Mouse (Mus musculus): ENCODE measurements at regions not wholly inside any gene's neighbourhood (a gene's known extent, or its start where the extent isn't known, plus 50 kb on each side); places are given as distances from the start of the nearest gene placed in this dataset.

GRCm38 (mm10) chr4:153068484-153069033, 414.1 kb downstream of the Ajap1 start:
- ATAC-seq: no peak
- 80% methylated on average over 12 of the region's 12 CpGs for WGBS
- no peak overlapping the region for H3K9ac ChIP-seq
- H3K4me1 ChIP-seq (replicated peaks): no peaks in the 10 kb centered on the region
- no peak overlapping the region for H3K27ac ChIP-seq
- no peaks in the 10 kb centered on the region for H3K9me3 ChIP-seq
- no peaks in the 10 kb centered on the region for H3K36me3 ChIP-seq
- no peak overlapping the region for H3K4me2 ChIP-seq (replicated peaks)
- H3K4me3 ChIP-seq (replicated peaks): no peak overlapping the region
- H3K27me3 ChIP-seq (replicated peaks): no peaks in the 10 kb centered on the region

DNA sequence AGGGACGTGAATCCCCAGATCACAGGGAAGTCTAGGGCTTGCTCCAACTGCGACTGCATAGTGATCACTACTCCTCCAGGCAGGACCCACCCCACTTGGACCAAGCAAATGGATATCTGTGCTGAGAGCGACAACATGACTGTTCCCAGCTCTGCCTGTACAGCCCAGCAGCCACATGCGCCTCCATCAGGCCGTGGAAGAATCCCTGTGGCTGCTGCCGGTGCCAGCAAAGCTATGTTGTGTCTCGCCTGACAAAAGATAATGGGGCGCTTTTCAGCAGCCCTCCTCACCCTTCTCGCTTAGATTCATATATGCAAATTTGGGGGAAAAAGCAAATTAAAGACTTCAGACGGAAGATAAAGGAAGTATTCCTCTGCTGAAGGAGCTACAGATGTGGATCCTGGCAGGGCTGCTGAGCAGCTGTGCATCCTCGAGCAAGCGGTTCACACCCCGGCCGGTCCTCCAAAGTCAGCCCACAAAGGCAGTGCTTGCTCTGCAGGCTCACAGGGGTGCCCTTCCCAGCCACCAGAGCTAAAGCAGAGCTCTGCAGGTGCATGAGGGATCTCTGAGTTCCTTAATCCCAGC, 418.5 kb downstream of the Ajap1 start:
- H3K9me3 ChIP-seq: no peaks in the 10 kb centered on the region
- no peak overlapping the region for H3K27ac ChIP-seq
- WGBS: 74% methylated on average over 14 of the region's 14 CpGs
- no peaks in the 10 kb centered on the region for H3K27me3 ChIP-seq (replicated peaks)
- H3K4me2 ChIP-seq (replicated peaks): no peak overlapping the region
- H3K9ac ChIP-seq: no peak overlapping the region
- no peak overlapping the region for H3K4me3 ChIP-seq (replicated peaks)
- H3K36me3 ChIP-seq: no peaks in the 10 kb centered on the region
- ATAC-seq: no peak
- no peaks in the 10 kb centered on the region for H3K4me1 ChIP-seq (replicated peaks)

DNA sequence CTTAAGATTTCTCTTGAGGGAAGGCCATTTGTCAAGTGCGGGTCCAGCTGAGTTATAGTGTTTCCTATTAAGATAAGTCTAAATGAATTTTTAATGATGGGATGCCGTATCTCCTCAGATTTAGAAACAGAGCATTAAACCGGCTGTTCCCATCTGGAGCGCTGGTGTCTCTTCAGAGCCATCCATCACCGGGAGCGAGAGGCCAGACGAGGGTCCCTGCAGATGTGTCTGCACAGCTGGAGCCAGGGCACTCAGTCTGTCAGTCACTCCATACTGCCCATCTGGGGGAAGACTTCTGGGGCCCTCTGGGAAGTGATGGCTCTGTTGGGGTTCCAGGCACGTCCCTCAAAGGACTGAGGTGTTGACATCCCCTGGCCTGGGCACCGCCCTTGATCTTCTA, 419.2 kb downstream of the Ajap1 start:
- Histone ChIP-seq H3K4me1 (replicated peaks) (no peaks in the 10 kb centered on the region), H3K4me3 (replicated peaks) (no peak overlapping the region), H3K36me3 (no peaks in the 10 kb centered on the region), H3K27me3 (replicated peaks) (no peaks in the 10 kb centered on the region), H3K9ac (no peak overlapping the region), H3K4me2 (replicated peaks) (no peak overlapping the region), H3K27ac (no peak overlapping the region), H3K9me3 (no peaks in the 10 kb centered on the region)
- ATAC-seq: no peak
- 59% methylated on average over 9 of the region's 9 CpGs for WGBS

DNA sequence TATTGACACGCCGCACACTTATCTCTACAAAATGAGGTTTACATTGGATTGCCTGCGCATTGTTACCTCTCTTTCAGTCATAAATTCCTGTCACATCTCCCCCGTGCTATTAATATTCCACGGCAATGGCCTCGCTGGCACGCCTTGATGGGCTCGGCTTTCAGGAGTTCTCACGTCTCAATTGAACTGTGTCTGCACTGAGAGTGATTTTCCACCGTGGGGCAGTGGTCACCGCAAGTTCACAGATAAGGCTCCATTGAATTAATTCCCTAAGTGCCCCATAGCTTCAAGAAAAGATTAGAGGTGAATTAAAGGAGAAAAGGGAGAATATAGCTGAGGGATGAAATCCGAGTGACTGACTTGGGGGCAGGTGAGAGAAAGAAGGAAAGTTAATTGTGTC, 424.5 kb downstream of the Ajap1 start:
- Histone ChIP-seq H3K27ac (no peak overlapping the region), H3K9me3 (no peaks in the 10 kb centered on the region), H3K4me2 (replicated peaks) (no peak overlapping the region), H3K27me3 (replicated peaks) (no peaks in the 10 kb centered on the region), H3K4me1 (replicated peaks) (no peaks in the 10 kb centered on the region), H3K9ac (no peak overlapping the region), H3K4me3 (replicated peaks) (no peak overlapping the region), H3K36me3 (no peaks in the 10 kb centered on the region)
- no peak for ATAC-seq
- WGBS: 66% methylated on average over 12 of the region's 12 CpGs

GRCm38 (mm10) chr4:153023711-153024110, 458.9 kb downstream of the Ajap1 start:
- ATAC-seq: no peak

DNA sequence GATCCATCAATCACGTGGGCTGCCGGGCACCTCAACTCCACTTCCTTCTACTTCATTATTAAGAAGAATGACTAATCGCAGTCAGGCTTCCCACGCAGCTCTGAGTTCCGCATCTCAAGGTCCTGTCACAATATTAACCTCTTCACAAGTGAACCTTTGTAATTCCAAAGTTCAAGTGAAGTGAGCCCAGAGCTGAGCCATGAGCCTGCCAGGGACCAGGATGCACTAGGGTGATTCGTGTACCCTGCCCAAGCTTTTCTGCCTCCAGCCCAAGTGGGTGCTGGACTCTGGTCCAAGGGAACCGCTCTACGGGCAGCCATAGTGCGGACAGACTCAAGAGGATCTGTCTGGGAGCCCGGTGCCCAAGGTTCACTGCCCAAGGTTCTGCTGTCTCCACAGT, 463.4 kb downstream of the Ajap1 start:
- Histone ChIP-seq H3K27me3 (replicated peaks) (no peaks in the 10 kb centered on the region), H3K4me1 (replicated peaks) (no peaks in the 10 kb centered on the region), H3K36me3 (no peaks in the 10 kb centered on the region), H3K9ac (no peak overlapping the region), H3K4me2 (replicated peaks) (no peak overlapping the region), H3K4me3 (replicated peaks) (no peak overlapping the region), H3K9me3 (no peaks in the 10 kb centered on the region), H3K27ac (no peak overlapping the region)
- ATAC-seq: no peak
- whole genome bisulfite sequencing: 74% methylated on average over 10 of the region's 10 CpGs

More at GRCm38 (mm10) chr4:153023711-153024110, 458.9 kb downstream of the Ajap1 start:
- H3K4me3 ChIP-seq (replicated peaks): no peak overlapping the region
- no peak overlapping the region for H3K4me2 ChIP-seq (replicated peaks)
- H3K27me3 ChIP-seq (replicated peaks): no peaks in the 10 kb centered on the region
- H3K4me1 ChIP-seq (replicated peaks): no peaks in the 10 kb centered on the region
- H3K9me3 ChIP-seq: no peaks in the 10 kb centered on the region
- H3K36me3 ChIP-seq: no peaks in the 10 kb centered on the region
- no peak overlapping the region for H3K9ac ChIP-seq
- H3K27ac ChIP-seq: no peak overlapping the region

- WGBS: 42% methylated on average over 28 of the region's 28 CpGs
- Histone ChIP-seq H3K36me3 (no peaks in the 10 kb centered on the region), H3K27me3 (replicated peaks) (no peaks in the 10 kb centered on the region), H3K4me3 (replicated peaks) (0 out of 2 replicates have a peak overlapping the region, but pooled peaks have one; percentile 2), H3K9me3 (no peaks in the 10 kb centered on the region), H3K27ac (no peak overlapping the region), H3K4me1 (replicated peaks) (no peaks in the 10 kb centered on the region), H3K4me2 (replicated peaks) (peak overlapping the region; percentile 39), H3K9ac (no peak overlapping the region)
- ATAC-seq: no peak
Measured at GRCm38 (mm10) chr4:153018138-153018921, 464.3 kb downstream of the Ajap1 start.

GRCm38 (mm10) chr4:153017816-153018137, 464.8 kb downstream of the Ajap1 start:
- Histone ChIP-seq H3K4me2 (replicated peaks) (peak overlapping the region; percentile 39), H3K4me1 (replicated peaks) (no peaks in the 10 kb centered on the region)
- 64% methylated on average over 2 of the region's 2 CpGs for WGBS

DNA sequence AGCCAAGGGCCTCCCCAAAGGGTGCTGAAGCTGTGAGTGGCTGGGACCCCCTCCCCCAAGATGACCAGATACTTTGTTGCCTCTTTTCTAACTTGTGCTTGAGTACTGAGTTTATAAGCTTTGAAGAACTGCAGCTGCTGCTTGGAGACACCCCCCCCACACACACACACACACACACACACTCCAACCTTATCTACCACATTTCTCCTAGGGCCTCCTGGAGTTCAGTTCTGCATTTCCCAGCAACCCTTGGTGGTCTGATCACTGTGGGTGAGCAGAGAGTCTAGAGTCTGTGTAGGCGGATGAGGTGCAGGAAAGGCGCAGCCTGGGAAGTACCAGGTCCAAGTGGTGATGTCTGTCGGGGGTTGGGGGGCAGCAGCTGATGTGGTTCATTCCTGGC, 479.3 kb downstream of the Ajap1 start:
- Histone ChIP-seq H3K27me3 (replicated peaks) (no peaks in the 10 kb centered on the region), H3K27ac (no peak overlapping the region), H3K9me3 (no peaks in the 10 kb centered on the region), H3K4me3 (replicated peaks) (no peak overlapping the region), H3K36me3 (no peaks in the 10 kb centered on the region), H3K4me2 (replicated peaks) (no peak overlapping the region), H3K9ac (no peak overlapping the region), H3K4me1 (replicated peaks) (no peaks in the 10 kb centered on the region)
- 58% methylated on average over 3 of the region's 3 CpGs for WGBS
- ATAC-seq: no peak

More at GRCm38 (mm10) chr4:153017816-153018137, 464.8 kb downstream of the Ajap1 start:
- no peaks in the 10 kb centered on the region for H3K27me3 ChIP-seq (replicated peaks)
- H3K9me3 ChIP-seq: no peaks in the 10 kb centered on the region
- no peaks in the 10 kb centered on the region for H3K36me3 ChIP-seq
- H3K9ac ChIP-seq: no peak overlapping the region
- H3K4me3 ChIP-seq (replicated peaks): no peak overlapping the region
- no peak overlapping the region for H3K27ac ChIP-seq
- no peak for ATAC-seq

GRCm38 (mm10) chr4:153002516-153002915, 480.1 kb downstream of the Ajap1 start:
- H3K4me1 ChIP-seq (replicated peaks): no peaks in the 10 kb centered on the region
- no peaks in the 10 kb centered on the region for H3K9me3 ChIP-seq
- no peak overlapping the region for H3K4me2 ChIP-seq (replicated peaks)
- H3K9ac ChIP-seq: no peak overlapping the region
- H3K27ac ChIP-seq: no peak overlapping the region
- WGBS: 77% methylated on average over 4 of the region's 4 CpGs
- no peaks in the 10 kb centered on the region for H3K27me3 ChIP-seq (replicated peaks)
- no peak for ATAC-seq
- no peak overlapping the region for H3K4me3 ChIP-seq (replicated peaks)
- H3K36me3 ChIP-seq: no peaks in the 10 kb centered on the region

DNA sequence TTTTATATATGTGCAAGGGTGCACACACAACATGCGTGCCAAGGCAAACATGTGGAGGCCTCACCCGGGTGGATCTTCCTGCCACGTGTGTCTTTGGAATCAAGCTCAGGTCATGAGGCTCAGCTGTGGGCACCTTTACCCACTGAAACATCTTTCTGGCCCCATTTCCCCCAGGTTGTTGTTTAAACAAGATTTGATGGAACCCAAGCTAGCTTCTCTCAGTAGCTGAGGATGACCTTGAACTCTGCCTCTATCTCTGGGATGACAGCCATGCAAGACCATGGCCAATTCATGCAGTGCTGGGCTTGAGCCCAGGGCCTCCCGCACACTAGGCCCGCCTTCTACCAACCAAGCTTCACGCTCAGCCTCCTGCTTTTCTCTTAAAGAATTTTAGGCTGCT, 480.9 kb downstream of the Ajap1 start:
- Histone ChIP-seq H3K27me3 (replicated peaks) (no peaks in the 10 kb centered on the region), H3K9me3 (no peaks in the 10 kb centered on the region), H3K36me3 (no peaks in the 10 kb centered on the region), H3K4me3 (replicated peaks) (no peak overlapping the region), H3K9ac (no peak overlapping the region), H3K4me2 (replicated peaks) (no peak overlapping the region), H3K27ac (no peak overlapping the region), H3K4me1 (replicated peaks) (no peaks in the 10 kb centered on the region)
- WGBS: 82% methylated on average over 6 of the region's 6 CpGs
- ATAC-seq: no peak

DNA sequence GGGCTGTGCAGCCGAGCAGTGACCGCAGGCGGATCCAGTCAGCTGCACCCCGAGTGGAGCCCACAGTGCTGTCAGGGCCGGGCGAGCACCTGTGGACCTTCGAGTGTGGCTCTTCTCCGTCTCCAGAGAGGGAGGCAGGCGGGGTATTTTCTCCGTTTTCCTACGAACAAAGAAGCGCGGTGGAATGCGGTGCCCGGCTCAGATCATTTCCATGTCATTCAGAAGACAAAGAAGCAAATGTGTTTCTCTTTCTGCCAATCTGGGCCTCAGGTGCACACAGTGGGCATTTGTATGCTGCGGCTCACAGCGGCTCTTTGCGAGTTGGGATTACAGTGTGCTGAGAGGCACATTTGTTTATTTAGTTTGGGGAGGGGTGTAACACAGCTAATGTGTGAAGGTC, 483.1 kb downstream of the Ajap1 start:
- H3K4me1 ChIP-seq (replicated peaks): no peaks in the 10 kb centered on the region
- ATAC-seq: no peak
- no peaks in the 10 kb centered on the region for H3K27me3 ChIP-seq (replicated peaks)
- H3K36me3 ChIP-seq: no peaks in the 10 kb centered on the region
- H3K4me3 ChIP-seq (replicated peaks): no peak overlapping the region
- H3K9me3 ChIP-seq: no peaks in the 10 kb centered on the region
- H3K4me2 ChIP-seq (replicated peaks): no peak overlapping the region
- 61% methylated on average over 18 of the region's 18 CpGs for WGBS
- H3K27ac ChIP-seq: no peak overlapping the region
- no peak overlapping the region for H3K9ac ChIP-seq

DNA sequence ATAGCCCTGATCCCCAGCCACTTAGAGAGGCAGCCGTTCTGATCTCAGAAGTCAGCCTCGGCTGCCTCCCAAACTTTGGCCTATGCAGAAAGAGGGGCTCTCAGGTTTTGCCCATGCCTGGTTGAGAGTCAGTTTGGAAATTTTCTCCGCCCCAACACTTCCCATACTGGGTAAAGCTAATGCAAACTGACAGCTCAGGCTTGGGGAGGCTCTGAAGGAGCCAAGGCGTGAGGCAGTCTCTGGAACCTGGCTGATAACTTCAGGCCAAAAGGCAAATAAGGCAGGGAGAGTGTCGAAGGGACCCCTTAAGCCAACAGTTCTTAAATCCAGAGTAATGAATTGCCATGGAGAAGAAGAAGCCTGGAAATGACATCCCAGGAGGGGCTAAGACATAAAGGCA, 485.4 kb downstream of the Ajap1 start:
- no peak for ATAC-seq
- no peak overlapping the region for H3K4me2 ChIP-seq (replicated peaks)
- no peak overlapping the region for H3K9ac ChIP-seq
- no peaks in the 10 kb centered on the region for H3K9me3 ChIP-seq
- 80% methylated on average over 5 of the region's 5 CpGs for WGBS
- no peak overlapping the region for H3K4me3 ChIP-seq (replicated peaks)
- H3K27ac ChIP-seq: no peak overlapping the region
- no peaks in the 10 kb centered on the region for H3K4me1 ChIP-seq (replicated peaks)
- no peaks in the 10 kb centered on the region for H3K27me3 ChIP-seq (replicated peaks)
- no peaks in the 10 kb centered on the region for H3K36me3 ChIP-seq

Data from intestine, embryonic 15.5 days (tissue).